Mouse (Mus musculus) heart, embryonic 15.5 days (tissue): ENCODE data around the gene Btbd11. TPM values are rescaled to one million over a fixed set of nuclear protein-coding genes. Genes with fewer than 3 reads are reported as not detected.
A peak's percentile ranks its signal among the peaks of the same experiment; 100 is the strongest.
"Not testable (repeated sequence)": the region's sequence is repeated elsewhere in the genome, so short reads cannot be mapped to it uniquely, and the experiment has no call there.

Experiments
- ATAC-seq: fragments of 200-750 bp; cut with Nextera tagmentation; replicated peaks from 2 replicates; pipeline ENCODE4 v1.8.0; 2017; ENCODE audit warnings: low read depth, moderate TSS enrichment; ENCODE audit not compliant: insufficient number of reproducible peaks, insufficient read depth, low FRiP score
- H3K27ac ChIP-seq: fragments of 300-500 bp; sonication (generic); 2 replicates; pipeline ENCODE4 v1.5.1; 2015; ENCODE audit warnings: mild to moderate bottlenecking, inconsistent platforms
- H3K27me3 ChIP-seq: fragments of 300-500 bp; sonication (generic); 2 replicates; pipeline ENCODE4 v1.6.1; 2015; ENCODE audit warnings: inconsistent platforms
- H3K36me3 ChIP-seq: fragments of 300-500 bp; sonication (generic); 2 replicates; pipeline ENCODE4 v1.6.1; 2015; ENCODE audit warnings: mild to moderate bottlenecking, inconsistent platforms
- H3K4me1 ChIP-seq: fragments of 300-500 bp; sonication (generic); replicated peaks from 2 replicates; pipeline ENCODE4 v1.6.1; 2015; ENCODE audit warnings: inconsistent platforms
- H3K4me2 ChIP-seq: fragments of 300-500 bp; sonication (generic); 2 replicates; pipeline ENCODE4 v1.6.1; 2015; ENCODE audit warnings: inconsistent platforms, mild to moderate bottlenecking, moderate library complexity
- H3K4me3 ChIP-seq: fragments of 300-500 bp; sonication (generic); 2 replicates; pipeline ENCODE4 v1.5.1; 2015; ENCODE audit warnings: mild to moderate bottlenecking, inconsistent platforms
- H3K9ac ChIP-seq: fragments of 300-500 bp; sonication (generic); 2 replicates; pipeline ENCODE4 v1.6.1; 2015; ENCODE audit warnings: mild to moderate bottlenecking, inconsistent platforms
- H3K9me3 ChIP-seq: fragments of 300-500 bp; sonication (generic); replicated peaks from 2 replicates; pipeline ENCODE4 v1.6.1; 2016; ENCODE audit warnings: inconsistent platforms
- WGBS: fragments of 180-500 bp; shearing (Covaris S2); methylation state at CpG from one replicate; pipeline ENCODE4 v1.1.7; 2015; ENCODE audit warnings: mixed read lengths; 5-methylcytosine and 5-hydroxymethylcytosine counted together
- polyA plus RNA-seq: library from polyadenylated mRNA; unstranded; fragments of >200 nt; fragmentation: Nextera tagmentation; extraction: Ambion mirVana; gene quantifications from 2 replicates; pipeline ENCODE4 v1.2.1, GENCODE M21; 2015

The Btbd11 gene
- polyA plus RNA-seq, 1 experiment from 2014 or later: 0.79 TPM

- peaks cover 3% of the 10 kb centered on the region; the same call in 1 of the 2 replicates for H3K27me3 ChIP-seq
- no peak overlapping the region for H3K4me3 ChIP-seq
- H3K4me1 ChIP-seq: no peaks in the 10 kb centered on the region
- H3K36me3 ChIP-seq: no peaks in the 10 kb centered on the region
- H3K9me3 ChIP-seq: no peaks in the 10 kb centered on the region
- H3K9ac ChIP-seq: no peak overlapping the region
- 81% methylated on average over 7 of the region's 7 CpGs for WGBS
- H3K27ac ChIP-seq: no peak overlapping the region
- H3K4me2 ChIP-seq: no peak overlapping the region
- ATAC-seq: no peak
These were observed 253.0 kb downstream of the Btbd11 start for GRCm38 (mm10) chr10:85639581-85639980.

- no peak overlapping the region for H3K4me3 ChIP-seq
- no peaks in the 10 kb centered on the region for H3K9me3 ChIP-seq
- 73% methylated on average over 8 of the region's 8 CpGs for WGBS
These were observed 253.8 kb downstream of the Btbd11 start for GRCm38 (mm10) chr10:85640408-85640807.

GRCm38 (mm10) chr10:85645346-85645745, 258.7 kb downstream of the Btbd11 start:
- ATAC-seq: no peak
- no peak overlapping the region for H3K4me2 ChIP-seq
- H3K4me3 ChIP-seq: no peak overlapping the region
- no peaks in the 10 kb centered on the region; the same call in 1 of the 2 replicates for H3K4me1 ChIP-seq
- 74% methylated on average over 6 of the region's 6 CpGs for WGBS
- no peak overlapping the region for H3K27ac ChIP-seq
- peaks cover 5% of the 10 kb centered on the region; the same call in 1 of the 2 replicates for H3K27me3 ChIP-seq
- no peaks in the 10 kb centered on the region for H3K9me3 ChIP-seq
- no peaks in the 10 kb centered on the region for H3K36me3 ChIP-seq
- H3K9ac ChIP-seq: no peak overlapping the region

More at GRCm38 (mm10) chr10:85640408-85640807, 253.8 kb downstream of the Btbd11 start:
- ATAC-seq: no peak; the same call in 1 of the 2 replicates
- H3K36me3 ChIP-seq: no peaks in the 10 kb centered on the region
- no peaks in the 10 kb centered on the region for H3K4me1 ChIP-seq
- no peak overlapping the region for H3K9ac ChIP-seq
- no peak overlapping the region for H3K4me2 ChIP-seq
- H3K27ac ChIP-seq: no peak overlapping the region
- H3K27me3 ChIP-seq: peaks cover 5% of the 10 kb centered on the region; the same call in 1 of the 2 replicates

GRCm38 (mm10) chr10:85651706-85652105, 265.1 kb downstream of the Btbd11 start:
- Histone ChIP-seq H3K4me2 (no peak overlapping the region), H3K4me3 (no peak overlapping the region), H3K9ac (no peak overlapping the region), H3K4me1 (peaks cover 13% of the 10 kb centered on the region; the same call in 1 of the 2 replicates), H3K9me3 (no peaks in the 10 kb centered on the region), H3K36me3 (no peaks in the 10 kb centered on the region), H3K27ac (no peak overlapping the region), H3K27me3 (no peaks in the 10 kb centered on the region)
- no peak for ATAC-seq
- WGBS: 28% methylated on average over 7 of the region's 7 CpGs

- Histone ChIP-seq H3K4me3 (no peak overlapping the region), H3K36me3 (no peaks in the 10 kb centered on the region), H3K9me3 (no peaks in the 10 kb centered on the region), H3K27me3 (no peaks in the 10 kb centered on the region), H3K27ac (no peak overlapping the region), H3K4me2 (no peak overlapping the region), H3K4me1 (peaks cover 13% of the 10 kb centered on the region; the same call in 1 of the 2 replicates), H3K9ac (no peak overlapping the region)
- peak; percentile 78 for ATAC-seq
- 32% methylated on average over 4 of the region's 4 CpGs for WGBS
These were observed 269.3 kb downstream of the Btbd11 start for GRCm38 (mm10) chr10:85655881-85656280.

- H3K27ac ChIP-seq: no peak overlapping the region
- no peak overlapping the region for H3K4me2 ChIP-seq
- WGBS: 82% methylated on average over 10 of the region's 10 CpGs
- H3K4me3 ChIP-seq: no peak overlapping the region
- no peak overlapping the region for H3K9ac ChIP-seq
- no peaks in the 10 kb centered on the region for H3K9me3 ChIP-seq
- H3K27me3 ChIP-seq: no peaks in the 10 kb centered on the region
- ATAC-seq: no peak
- H3K36me3 ChIP-seq: no peaks in the 10 kb centered on the region
- peaks cover 11% of the 10 kb centered on the region; the same call in 1 of the 2 replicates for H3K4me1 ChIP-seq
These were observed 271.3 kb downstream of the Btbd11 start for GRCm38 (mm10) chr10:85657886-85658285.

GRCm38 (mm10) chr10:85673512-85673921, 286.9 kb downstream of the Btbd11 start:
- no peak overlapping the region for H3K27ac ChIP-seq
- H3K4me1 ChIP-seq: no peaks in the 10 kb centered on the region
- 74% methylated on average over 8 of the region's 8 CpGs for WGBS
- no peaks in the 10 kb centered on the region for H3K27me3 ChIP-seq
- H3K9ac ChIP-seq: no peak overlapping the region
- no peak overlapping the region for H3K4me2 ChIP-seq
- no peak for ATAC-seq
- no peaks in the 10 kb centered on the region for H3K36me3 ChIP-seq
- H3K9me3 ChIP-seq: no peaks in the 10 kb centered on the region
- no peak overlapping the region for H3K4me3 ChIP-seq

GRCm38 (mm10) chr10:85678635-85679034, 292.0 kb downstream of the Btbd11 start:
- no peaks in the 10 kb centered on the region for H3K36me3 ChIP-seq
- no peaks in the 10 kb centered on the region for H3K27me3 ChIP-seq
- H3K9ac ChIP-seq: no peak overlapping the region
- H3K4me2 ChIP-seq: no peak overlapping the region
- no peaks in the 10 kb centered on the region for H3K4me1 ChIP-seq
- no peak overlapping the region for H3K4me3 ChIP-seq
- H3K9me3 ChIP-seq: no peaks in the 10 kb centered on the region
- WGBS: 22% methylated on average over 4 of the region's 4 CpGs
- H3K27ac ChIP-seq: no peak overlapping the region
- no peak for ATAC-seq

- Histone ChIP-seq H3K4me1 (no peaks in the 10 kb centered on the region), H3K4me2 (no peak overlapping the region), H3K36me3 (no peaks in the 10 kb centered on the region), H3K27ac (no peak overlapping the region), H3K9me3 (no peaks in the 10 kb centered on the region), H3K9ac (no peak overlapping the region), H3K4me3 (no peak overlapping the region), H3K27me3 (no peaks in the 10 kb centered on the region)
- no peak for ATAC-seq
- 86% methylated on average over 9 of the region's 9 CpGs for WGBS
These were observed 295.8 kb downstream of the Btbd11 start for GRCm38 (mm10) chr10:85682446-85682845.

GRCm38 (mm10) chr10:85694429-85694828, 307.8 kb downstream of the Btbd11 start:
- not testable (repeated sequence) for ATAC-seq, H3K4me3 ChIP-seq, H3K4me2 ChIP-seq, H3K4me1 ChIP-seq, H3K9ac ChIP-seq, H3K27me3 ChIP-seq, H3K27ac ChIP-seq, H3K36me3 ChIP-seq, H3K9me3 ChIP-seq
- 49% methylated on average over 2 of the region's 2 CpGs for WGBS

- H3K4me1 ChIP-seq: 0 out of 2 replicates have a peak, but pooled peaks cover 3% of the 10 kb centered on the region
- H3K9ac ChIP-seq: no peak overlapping the region
- H3K36me3 ChIP-seq: no peaks in the 10 kb centered on the region
- no peaks in the 10 kb centered on the region for H3K27me3 ChIP-seq
- no peak overlapping the region for H3K4me3 ChIP-seq
- H3K4me2 ChIP-seq: no peak overlapping the region
- H3K9me3 ChIP-seq: no peaks in the 10 kb centered on the region
- no peak overlapping the region for H3K27ac ChIP-seq
- no peak for ATAC-seq
These were observed 313.1 kb downstream of the Btbd11 start for GRCm38 (mm10) chr10:85699721-85700120.

GRCm38 (mm10) chr10:85709790-85710189, 323.2 kb downstream of the Btbd11 start:
- not testable (repeated sequence) for H3K27ac ChIP-seq, H3K9me3 ChIP-seq, H3K27me3 ChIP-seq, ATAC-seq, H3K9ac ChIP-seq, H3K4me1 ChIP-seq, H3K4me2 ChIP-seq, H3K4me3 ChIP-seq, H3K36me3 ChIP-seq
- 85% methylated on average over 4 of the region's 4 CpGs for WGBS
